Mouse (Mus musculus): ENCODE data around the gene Grin3b. TPM values are rescaled to one million over a fixed set of nuclear protein-coding genes. Genes with fewer than 3 reads are reported as not detected.

The Grin3b gene
- polyA plus RNA-seq (2012; rRNA removed): 0.01 and 0.03 TPM in 2 replicates
- 0.13 TPM in 1 of 2 replicates, not detected in the other for polyA plus RNA-seq (2014; fragmentation: Nextera tagmentation; extraction: Ambion mirVana)

- Histone ChIP-seq H3K9ac (replicated peaks) (no peak within 1 kb of the TSS), H3K9me3 (ENCODE audit: control insufficient read depth, low read length) (no peaks in the 10 kb centered on the region), H3K27ac (no peak within 1 kb of the TSS), H3K4me1 (replicated peaks; ENCODE audit: control insufficient read depth in 2 of 2, insufficient read depth in 2 of 2, low read length in 1 of 2) (no peaks in the 10 kb centered on the region), H3K27me3 (ENCODE audit: control insufficient read depth, insufficient read depth, low read length) (peaks cover 22% of the 10 kb centered on the region), H3K4me2 (ENCODE audit: low read depth) (peak within 1 kb of the TSS; percentile 28; the same call in 1 of the 2 replicates), H3K4me3 (ENCODE audit: insufficient read depth in 1 of 2, low read depth in 2 of 2, low read length in 2 of 2) (no peak within 1 kb of the TSS; a peak in 1 of 4 replicates), H3K36me3 (replicated peaks; ENCODE audit: control insufficient read depth, insufficient read depth, low read depth) (peaks cover 14% of the 10 kb centered on the region)
- no peak for ATAC-seq (ENCODE audit: insufficient read depth)
- no peak for TF ChIP-seq EP300 (IDR thresholded peaks at IDR 0.05; ENCODE audit: low read depth)
- TF ChIP-seq CTCF (IDR thresholded peaks at IDR 0.05; ENCODE audit: low read depth): no peak
- DNase-seq (ENCODE audit: low read depth in 3 of 3, low spot score in 3 of 3): no peak
- 8% methylated on average over 47 of the region's 47 CpGs for WGBS (ENCODE audit: insufficient replicate concordance)
These were observed at the start of gene Grin3b for GRCm38 (mm10) chr10:79970415-79971182. Gene Grin3b, plus strand, starts transcription at chr10:79970715.

GRCm38 (mm10) chr10:79920958-79921535 lies 49.5 kb upstream of the Grin3b start, which contains the start of gene R3hdm4:
Gene R3hdm4, minus strand, starts transcription at chr10:79921208.
- H3K4me1 ChIP-seq (replicated peaks; ENCODE audit: control insufficient read depth in 2 of 2, insufficient read depth in 2 of 2, low read length in 1 of 2): peaks cover 9 to 13% of the 10 kb centered on the region in 2 experiments
- no peaks in the 10 kb centered on the region for H3K36me3 ChIP-seq (replicated peaks; ENCODE audit: control insufficient read depth, insufficient read depth, low read depth)
- no peak within 1 kb of the TSS for H3K9ac ChIP-seq (replicated peaks)
- H3K27me3 ChIP-seq (ENCODE audit: control insufficient read depth, insufficient read depth, low read length): peaks cover 49% of the 10 kb centered on the region
- 8% methylated on average over 40 of the region's 41 CpGs for WGBS (ENCODE audit: insufficient replicate concordance)
- no peak for ATAC-seq (ENCODE audit: insufficient read depth)
- no peaks in the 10 kb centered on the region for H3K9me3 ChIP-seq (ENCODE audit: control insufficient read depth, low read length)
- peak within 1 kb of the TSS in 1 of 2 experiments; percentile 21; a peak in 1 of 4 replicates for H3K4me3 ChIP-seq (ENCODE audit: insufficient read depth in 1 of 2, low read depth in 2 of 2, low read length in 2 of 2)
- H3K27ac ChIP-seq: no peak within 1 kb of the TSS
- H3K4me2 ChIP-seq (ENCODE audit: low read depth): peak within 1 kb of the TSS; percentile 13
- TF ChIP-seq CTCF (IDR thresholded peaks at IDR 0.05; ENCODE audit: low read depth) (no peak), EP300 (IDR thresholded peaks at IDR 0.05; ENCODE audit: low read depth) (no peak)
- no peak for DNase-seq (ENCODE audit: low read depth in 3 of 3, low spot score in 3 of 3)

DNA sequence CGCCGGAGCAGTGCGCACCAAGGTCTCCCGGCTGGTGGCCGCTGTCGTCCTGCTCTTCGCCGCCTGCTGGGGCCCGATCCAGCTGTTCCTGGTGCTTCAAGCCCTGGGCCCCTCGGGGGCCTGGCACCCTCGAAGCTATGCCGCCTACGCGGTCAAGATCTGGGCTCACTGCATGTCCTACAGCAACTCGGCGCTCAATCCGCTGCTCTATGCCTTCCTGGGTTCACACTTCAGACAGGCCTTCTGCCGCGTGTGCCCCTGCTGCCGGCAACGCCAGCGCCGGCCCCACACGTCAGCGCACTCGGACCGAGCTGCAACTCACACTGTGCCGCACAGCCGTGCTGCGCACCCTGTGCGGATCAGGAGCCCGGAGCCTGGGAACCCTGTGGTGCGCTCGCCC lies 48.9 kb upstream of the Grin3b start:
- H3K36me3 ChIP-seq (replicated peaks; ENCODE audit: control insufficient read depth, insufficient read depth, low read depth): no peaks in the 10 kb centered on the region
- DNase-seq (ENCODE audit: low read depth in 3 of 3, low spot score in 3 of 3) (no peak), ATAC-seq (ENCODE audit: insufficient read depth) (no peak)
- H3K4me3 ChIP-seq (ENCODE audit: insufficient read depth in 1 of 2, low read depth in 2 of 2, low read length in 2 of 2): peak overlapping the region in 1 of 2 experiments; percentile 21; a peak in 1 of 4 replicates
- H3K9ac ChIP-seq (replicated peaks): no peak overlapping the region
- H3K4me1 ChIP-seq (replicated peaks; ENCODE audit: control insufficient read depth in 2 of 2, insufficient read depth in 2 of 2, low read length in 1 of 2): peaks cover 14 to 16% of the 10 kb centered on the region in 2 experiments
- H3K27ac ChIP-seq: no peak overlapping the region
- peak overlapping the region; percentile 13; the same call in 1 of the 2 replicates for H3K4me2 ChIP-seq (ENCODE audit: low read depth)
- H3K9me3 ChIP-seq (ENCODE audit: control insufficient read depth, low read length): no peaks in the 10 kb centered on the region
- no peak for TF ChIP-seq EP300 (IDR thresholded peaks at IDR 0.05; ENCODE audit: low read depth)
- TF ChIP-seq CTCF (IDR thresholded peaks at IDR 0.05; ENCODE audit: low read depth): no peak
- WGBS (ENCODE audit: insufficient replicate concordance): 10% methylated on average over 34 of the region's 34 CpGs
- peaks cover 49% of the 10 kb centered on the region for H3K27me3 ChIP-seq (ENCODE audit: control insufficient read depth, insufficient read depth, low read length)

DNA sequence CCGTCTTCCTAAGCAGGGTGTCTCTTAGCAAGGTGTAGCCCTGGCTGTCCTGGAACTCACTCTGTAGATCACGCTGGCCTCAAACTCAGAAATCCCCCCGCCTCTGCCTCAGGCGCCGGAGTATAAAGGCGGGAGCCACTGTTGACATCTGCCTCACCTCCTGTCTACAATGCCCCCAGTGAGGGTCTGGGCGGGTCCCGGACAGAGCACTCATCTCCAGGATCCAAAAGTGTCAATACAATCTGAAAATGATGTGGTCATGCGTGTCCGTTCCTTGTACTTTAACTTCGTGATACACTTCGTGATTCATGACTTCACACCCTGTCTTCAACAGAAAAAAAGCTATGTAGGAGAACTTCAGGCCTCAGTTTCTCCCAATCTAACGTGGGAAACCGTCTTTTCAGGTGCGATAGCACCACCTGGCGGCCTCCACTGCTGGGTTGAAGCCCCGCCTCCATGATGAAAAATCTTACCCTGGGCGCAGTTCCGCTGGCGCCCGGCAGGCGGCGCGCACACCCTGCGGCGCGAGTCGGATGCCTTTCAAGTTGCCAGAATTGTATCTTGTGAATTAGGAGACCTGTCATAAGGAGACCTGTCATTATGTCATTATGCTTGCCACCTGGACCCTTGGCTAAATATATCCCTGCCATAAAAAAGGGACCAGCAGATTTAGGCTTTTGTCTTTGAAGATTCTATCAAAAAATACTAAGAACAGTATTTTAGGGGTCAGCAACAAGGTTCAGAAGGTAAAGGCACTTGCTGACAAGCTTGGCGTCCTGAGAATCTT lies 45.3 kb upstream of the Grin3b start:
- ATAC-seq (ENCODE audit: insufficient read depth): peak; percentile 12; the same call in 1 of the 2 replicates
- H3K4me1 ChIP-seq (replicated peaks; ENCODE audit: control insufficient read depth in 2 of 2, insufficient read depth in 2 of 2, low read length in 1 of 2): peaks cover 9 to 12% of the 10 kb centered on the region in 2 experiments

More for the DNA sequence above, 45.3 kb upstream of the Grin3b start:
- H3K36me3 ChIP-seq (replicated peaks; ENCODE audit: control insufficient read depth, insufficient read depth, low read depth): no peaks in the 10 kb centered on the region
- H3K4me3 ChIP-seq (ENCODE audit: insufficient read depth in 1 of 2, low read depth in 2 of 2, low read length in 2 of 2): no peak overlapping the region
- 14% methylated on average over 29 of the region's 29 CpGs for WGBS (ENCODE audit: insufficient replicate concordance)
- peak overlapping the region; percentile 98 for H3K4me2 ChIP-seq (ENCODE audit: low read depth)
- H3K27me3 ChIP-seq (ENCODE audit: control insufficient read depth, insufficient read depth, low read length): peaks cover 24% of the 10 kb centered on the region
- 0 out of 2 replicates have a peak, but pooled peaks have one; percentile 32 for TF ChIP-seq EP300 (IDR thresholded peaks at IDR 0.05; ENCODE audit: low read depth)
- TF ChIP-seq CTCF (IDR thresholded peaks at IDR 0.05; ENCODE audit: low read depth): peak; percentile 100
- no peaks in the 10 kb centered on the region for H3K9me3 ChIP-seq (ENCODE audit: control insufficient read depth, low read length)
- DNase-seq (ENCODE audit: low read depth in 3 of 3, low spot score in 3 of 3): peak; percentile 70 to 77 (median 72)
- H3K27ac ChIP-seq: peak overlapping the region; percentile 58; the same call in 1 of the 2 replicates
- no peak overlapping the region for H3K9ac ChIP-seq (replicated peaks)

All from liver, embryonic 14.5 days (tissue).